Mouse (Mus musculus): ENCODE data around the gene Trim27. TPM values are rescaled to one million over a fixed set of nuclear protein-coding genes. Genes with fewer than 3 reads are reported as not detected.
A peak's percentile ranks its signal among the peaks of the same experiment; 100 is the strongest.

Gene Trim27
- polyA plus RNA-seq, 1 experiment from 2014 or later, result 178 TPM

- H3K9me3 ChIP-seq (ENCODE audit: control insufficient read depth, low read length), result no peaks in the 10 kb centered on the region
- DNase-seq (ENCODE audit: low spot score), result peak; percentile 84
- H3K36me3 ChIP-seq (ENCODE audit: control insufficient read depth, insufficient read depth, low read length), result no peaks in the 10 kb centered on the region
- H3K4me3 ChIP-seq (ENCODE audit: low read depth, low read length), result peak overlapping the region; percentile 58
- peak overlapping the region; percentile 82 for H3K9ac ChIP-seq (ENCODE audit: low read length)
- peak overlapping the region; percentile 53; the same call in 1 of the 2 replicates for H3K27ac ChIP-seq (ENCODE audit: low read depth, low read length)
- WGBS, result 2% methylated on average over 20 of the region's 20 CpGs
- peak; percentile 94 for ATAC-seq (replicated peaks; ENCODE audit: low FRiP score)
- peak overlapping the region; percentile 55 for H3K4me2 ChIP-seq (ENCODE audit: low read depth, low read length, severe bottlenecking)
- H3K4me1 ChIP-seq (replicated peaks; ENCODE audit: control insufficient read depth, insufficient read depth, low read length), result no peaks in the 10 kb centered on the region; the same call in 1 of the 2 replicates
- H3K27me3 ChIP-seq (ENCODE audit: control insufficient read depth, insufficient read depth, low read length), result no peaks in the 10 kb centered on the region
These were observed 42.6 kb downstream of the Trim27 start for GRCm38 (mm10) chr13:21221656-21222462.

- Histone ChIP-seq H3K9ac (ENCODE audit: low read length) (peak overlapping the region; percentile 82), H3K27ac (ENCODE audit: low read depth, low read length) (peak overlapping the region; percentile 53; the same call in 1 of the 2 replicates), H3K4me1 (replicated peaks; ENCODE audit: control insufficient read depth, insufficient read depth, low read length) (no peaks in the 10 kb centered on the region; the same call in 1 of the 2 replicates), H3K9me3 (ENCODE audit: control insufficient read depth, low read length) (no peaks in the 10 kb centered on the region), H3K36me3 (ENCODE audit: control insufficient read depth, insufficient read depth, low read length) (no peaks in the 10 kb centered on the region), H3K27me3 (ENCODE audit: control insufficient read depth, insufficient read depth, low read length) (no peaks in the 10 kb centered on the region), H3K4me3 (ENCODE audit: low read depth, low read length) (peak overlapping the region; percentile 58), H3K4me2 (ENCODE audit: low read depth, low read length, severe bottlenecking) (peak overlapping the region; percentile 55)
- under 1% methylated on average over 20 of the region's 20 CpGs for WGBS
- peak; percentile 93 for DNase-seq (ENCODE audit: low spot score)
- peak; percentile 94 for ATAC-seq (replicated peaks; ENCODE audit: low FRiP score)
These were observed 43.3 kb downstream of the Trim27 start for GRCm38 (mm10) chr13:21222463-21223022.

GRCm38 (mm10) chr13:21223242-21223655 is 44.0 kb downstream of the Trim27 start:
- under 1% methylated on average over 10 of the region's 10 CpGs for WGBS
- H3K27ac ChIP-seq (ENCODE audit: low read depth, low read length), result no peak overlapping the region

GRCm38 (mm10) chr13:21224376-21224775 is 45.1 kb downstream of the Trim27 start:
- Histone ChIP-seq H3K4me3 (ENCODE audit: low read depth, low read length) (no peak overlapping the region), H3K9ac (ENCODE audit: low read length) (no peak overlapping the region), H3K4me1 (replicated peaks; ENCODE audit: control insufficient read depth, insufficient read depth, low read length) (no peaks in the 10 kb centered on the region; the same call in 1 of the 2 replicates), H3K36me3 (ENCODE audit: control insufficient read depth, insufficient read depth, low read length) (no peaks in the 10 kb centered on the region), H3K27me3 (ENCODE audit: control insufficient read depth, insufficient read depth, low read length) (no peaks in the 10 kb centered on the region), H3K9me3 (ENCODE audit: control insufficient read depth, low read length) (no peaks in the 10 kb centered on the region), H3K4me2 (ENCODE audit: low read depth, low read length, severe bottlenecking) (no peak overlapping the region), H3K27ac (ENCODE audit: low read depth, low read length) (no peak overlapping the region)
- WGBS, result 89% methylated on average over 1 of the region's 1 CpGs
- no peak for ATAC-seq (replicated peaks; ENCODE audit: low FRiP score)
- no peak for DNase-seq (ENCODE audit: low spot score)

More at GRCm38 (mm10) chr13:21223242-21223655, 44.0 kb downstream of the Trim27 start:
- no peaks in the 10 kb centered on the region for H3K36me3 ChIP-seq (ENCODE audit: control insufficient read depth, insufficient read depth, low read length)
- H3K27me3 ChIP-seq (ENCODE audit: control insufficient read depth, insufficient read depth, low read length), result no peaks in the 10 kb centered on the region
- ATAC-seq (replicated peaks; ENCODE audit: low FRiP score), result peak; percentile 16; the same call in 1 of the 2 replicates
- H3K4me3 ChIP-seq (ENCODE audit: low read depth, low read length), result peak overlapping the region; percentile 58
- H3K9me3 ChIP-seq (ENCODE audit: control insufficient read depth, low read length), result no peaks in the 10 kb centered on the region
- peak; percentile 64 for DNase-seq (ENCODE audit: low spot score)
- peak overlapping the region; percentile 37 for H3K9ac ChIP-seq (ENCODE audit: low read length)
- H3K4me2 ChIP-seq (ENCODE audit: low read depth, low read length, severe bottlenecking), result peak overlapping the region; percentile 55
- no peaks in the 10 kb centered on the region; the same call in 1 of the 2 replicates for H3K4me1 ChIP-seq (replicated peaks; ENCODE audit: control insufficient read depth, insufficient read depth, low read length)

GRCm38 (mm10) chr13:21225206-21225605 is 46.0 kb downstream of the Trim27 start:
- no peak overlapping the region for H3K4me2 ChIP-seq (ENCODE audit: low read depth, low read length, severe bottlenecking)
- no peak for DNase-seq (ENCODE audit: low spot score)
- H3K36me3 ChIP-seq (ENCODE audit: control insufficient read depth, insufficient read depth, low read length), result no peaks in the 10 kb centered on the region
- no peak overlapping the region for H3K4me3 ChIP-seq (ENCODE audit: low read depth, low read length)
- WGBS, result 62% methylated on average over 6 of the region's 6 CpGs
- H3K9me3 ChIP-seq (ENCODE audit: control insufficient read depth, low read length), result no peaks in the 10 kb centered on the region
- no peak for ATAC-seq (replicated peaks; ENCODE audit: low FRiP score)
- H3K27ac ChIP-seq (ENCODE audit: low read depth, low read length), result no peak overlapping the region
- no peaks in the 10 kb centered on the region; the same call in 1 of the 2 replicates for H3K4me1 ChIP-seq (replicated peaks; ENCODE audit: control insufficient read depth, insufficient read depth, low read length)
- no peak overlapping the region for H3K9ac ChIP-seq (ENCODE audit: low read length)
- H3K27me3 ChIP-seq (ENCODE audit: control insufficient read depth, insufficient read depth, low read length), result no peaks in the 10 kb centered on the region

- no peaks in the 10 kb centered on the region for H3K27me3 ChIP-seq (ENCODE audit: control insufficient read depth, insufficient read depth, low read length)
- no peak overlapping the region for H3K4me3 ChIP-seq (ENCODE audit: low read depth, low read length)
- H3K9me3 ChIP-seq (ENCODE audit: control insufficient read depth, low read length), result no peaks in the 10 kb centered on the region
- no peaks in the 10 kb centered on the region for H3K36me3 ChIP-seq (ENCODE audit: control insufficient read depth, insufficient read depth, low read length)
- ATAC-seq (replicated peaks; ENCODE audit: low FRiP score), result no peak
- no peaks in the 10 kb centered on the region; the same call in 1 of the 2 replicates for H3K4me1 ChIP-seq (replicated peaks; ENCODE audit: control insufficient read depth, insufficient read depth, low read length)
- DNase-seq (ENCODE audit: low spot score), result no peak
- no peak overlapping the region for H3K9ac ChIP-seq (ENCODE audit: low read length)
- 71% methylated on average over 3 of the region's 3 CpGs for WGBS
- H3K4me2 ChIP-seq (ENCODE audit: low read depth, low read length, severe bottlenecking), result no peak overlapping the region
- H3K27ac ChIP-seq (ENCODE audit: low read depth, low read length), result no peak overlapping the region
These were observed 46.8 kb downstream of the Trim27 start for GRCm38 (mm10) chr13:21226031-21226430.

- peak overlapping the region; percentile 41 for H3K4me3 ChIP-seq (ENCODE audit: low read depth, low read length)
- no peaks in the 10 kb centered on the region for H3K4me1 ChIP-seq (replicated peaks; ENCODE audit: control insufficient read depth, insufficient read depth, low read length)
- DNase-seq (ENCODE audit: low spot score) (peak; percentile 89), ATAC-seq (replicated peaks; ENCODE audit: low FRiP score) (peak; percentile 95)
- no peak overlapping the region for H3K27ac ChIP-seq (ENCODE audit: low read depth, low read length)
- WGBS, result 1% methylated on average over 43 of the region's 43 CpGs
- no peaks in the 10 kb centered on the region for H3K27me3 ChIP-seq (ENCODE audit: control insufficient read depth, insufficient read depth, low read length)
- peak overlapping the region; percentile 39; the same call in 1 of the 2 replicates for H3K9ac ChIP-seq (ENCODE audit: low read length)
- no peaks in the 10 kb centered on the region for H3K36me3 ChIP-seq (ENCODE audit: control insufficient read depth, insufficient read depth, low read length)
- H3K4me2 ChIP-seq (ENCODE audit: low read depth, low read length, severe bottlenecking), result peak overlapping the region; percentile 49
- H3K9me3 ChIP-seq (ENCODE audit: control insufficient read depth, low read length), result no peaks in the 10 kb centered on the region
These were observed 54.8 kb downstream of the Trim27 start for GRCm38 (mm10) chr13:21233732-21234705.

- WGBS, result 65% methylated on average over 2 of the region's 2 CpGs
- Histone ChIP-seq H3K4me2 (ENCODE audit: low read depth, low read length, severe bottlenecking) (no peak overlapping the region), H3K27ac (ENCODE audit: low read depth, low read length) (no peak overlapping the region), H3K4me3 (ENCODE audit: low read depth, low read length) (no peak overlapping the region), H3K9ac (ENCODE audit: low read length) (no peak overlapping the region), H3K9me3 (ENCODE audit: control insufficient read depth, low read length) (no peaks in the 10 kb centered on the region), H3K27me3 (ENCODE audit: control insufficient read depth, insufficient read depth, low read length) (no peaks in the 10 kb centered on the region), H3K36me3 (ENCODE audit: control insufficient read depth, insufficient read depth, low read length) (no peaks in the 10 kb centered on the region), H3K4me1 (replicated peaks; ENCODE audit: control insufficient read depth, insufficient read depth, low read length) (no peaks in the 10 kb centered on the region)
- ATAC-seq (replicated peaks; ENCODE audit: low FRiP score) (no peak), DNase-seq (ENCODE audit: low spot score) (no peak)
These were observed 57.5 kb downstream of the Trim27 start for GRCm38 (mm10) chr13:21236714-21237113.
